Mouse (Mus musculus) bone marrow macrophage, adult 2 months (primary cell): ENCODE data around the gene Ifit1.
"Not testable (repeated sequence)": the region's sequence is repeated elsewhere in the genome, so short reads cannot be mapped to it uniquely, and the experiment has no call there.

Experiments
- CTCF ChIP-seq: IDR thresholded peaks from 2 replicates; pipeline ENCODE4 v1.5.1; 2012; ENCODE audit warnings: low read depth, mild to moderate bottlenecking, low read length, moderate library complexity
- POLR2A ChIP-seq: IDR thresholded peaks from 2 replicates; pipeline ENCODE4 v1.6.1; 2012; ENCODE audit warnings: mild to moderate bottlenecking, low read depth, low read length, borderline replicate concordance

DNA sequence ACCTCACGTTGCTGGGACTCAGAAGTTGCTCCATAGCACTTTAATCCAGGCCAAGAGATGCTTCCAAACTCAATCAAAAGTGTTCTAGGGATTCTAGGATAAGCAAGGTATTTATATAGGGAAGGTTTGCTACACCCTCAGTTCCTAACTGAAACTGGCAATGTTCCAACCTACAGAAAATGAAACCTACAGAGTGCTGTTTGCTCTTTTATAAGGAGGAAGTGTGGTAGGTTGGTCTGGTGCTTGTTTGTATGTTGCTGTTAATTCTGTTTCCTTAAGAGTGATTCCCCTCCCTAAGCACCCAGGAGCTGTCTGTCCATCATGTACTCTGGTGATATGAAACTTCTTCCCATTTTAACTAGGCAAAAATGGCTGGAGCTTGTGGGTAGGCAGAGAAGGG, 38.8 kb upstream of the Ifit1 start, which contains the start of gene Ifit1bl1:
- TF ChIP-seq POLR2A, CTCF: not testable (repeated sequence)
